Mouse (Mus musculus) frontal cortex, postnatal 25 days (tissue): ENCODE data around the gene Dap3.
"Not testable (repeated sequence)": the region's sequence is repeated elsewhere in the genome, so short reads cannot be mapped to it uniquely, and the experiment has no call there.

Experiments used
- DNase-seq, 2 experiments: peaks; one replicate each; pipeline ENCODE4 v3.0.0; 2022; ENCODE audit warnings: low spot score in 2 of 2

The Dap3 gene

DNA sequence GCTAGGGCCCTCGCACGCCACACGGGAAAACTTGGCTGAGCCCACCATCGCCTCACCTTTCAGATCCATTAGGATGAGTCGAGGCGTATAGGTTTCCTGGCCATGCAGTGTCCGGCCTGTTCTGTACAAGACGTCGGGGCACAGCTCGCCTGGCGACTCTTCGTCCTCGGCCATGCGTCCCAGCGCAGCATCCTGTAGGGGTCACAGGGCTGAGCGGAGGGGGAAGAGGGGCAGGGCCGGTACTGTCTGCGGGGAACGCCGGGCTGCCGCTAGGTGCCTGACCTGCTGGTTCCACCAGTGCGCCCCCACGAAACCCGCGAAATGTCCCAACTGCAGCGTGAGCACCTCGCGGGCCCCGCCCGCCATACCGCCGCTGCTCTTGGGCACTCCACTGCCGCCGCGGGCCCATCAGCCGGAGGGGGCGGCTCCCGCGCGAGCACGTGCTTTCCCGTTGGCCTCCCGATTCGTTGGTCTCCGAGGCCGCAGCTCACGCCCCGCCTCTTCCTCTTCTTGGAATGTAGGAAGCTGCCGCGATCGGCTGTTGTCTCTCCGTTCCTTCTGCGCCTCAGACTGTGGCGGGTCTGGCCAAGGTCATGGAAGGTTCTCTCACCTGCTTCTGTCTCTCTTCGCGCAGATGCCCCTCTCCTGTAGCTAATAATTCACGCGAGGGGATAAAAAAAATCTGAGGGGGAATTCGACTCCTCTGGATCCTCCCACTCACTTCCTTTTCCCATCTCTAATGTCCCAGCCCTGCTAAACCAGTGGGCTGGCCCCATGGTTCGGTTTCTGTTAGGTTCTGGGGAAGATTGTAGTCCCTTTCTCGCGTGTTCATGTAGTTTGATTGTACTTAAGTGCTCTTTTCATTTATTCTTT is 37.2 kb downstream of the Dap3 start, which contains the start of gene Msto1:
Gene Msto1 (minus strand): TSS at position 489 of the 873 bp plus-strand sequence.
- peak; percentile 81 to 85 for DNase-seq

- DNase-seq = no peak
Observed at GRCm38 (mm10) chr3:88912585-88912984, 38.4 kb downstream of the Dap3 start.

- DNase-seq = no peak
Observed at GRCm38 (mm10) chr3:88906393-88907159, 44.4 kb downstream of the Dap3 start.

- DNase-seq = no peak
Observed at GRCm38 (mm10) chr3:88905741-88906140, 45.2 kb downstream of the Dap3 start.

DNA sequence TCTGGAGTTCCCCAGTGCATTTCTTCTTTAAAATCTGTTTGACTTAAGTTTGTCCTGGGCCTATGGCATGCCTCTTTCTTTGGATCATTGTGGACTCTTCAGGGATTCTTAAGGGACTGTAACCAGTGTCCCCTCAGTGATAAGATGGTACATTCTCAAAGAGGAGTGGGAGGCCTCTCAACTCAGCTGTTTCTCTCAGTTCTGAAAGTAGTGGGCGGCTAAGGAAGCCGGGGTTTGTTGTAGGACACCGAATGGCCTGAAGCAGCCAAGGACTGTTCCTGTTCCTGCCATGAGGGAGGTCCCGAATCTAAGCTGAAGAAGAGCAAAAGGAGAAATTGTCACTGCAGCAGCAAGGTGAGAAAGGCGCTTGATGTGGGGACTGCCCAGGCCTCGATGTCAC is 45.8 kb downstream of the Dap3 start:
- no peak for DNase-seq

- DNase-seq = no peak
Observed at GRCm38 (mm10) chr3:88904803-88905202, 46.2 kb downstream of the Dap3 start.

GRCm38 (mm10) chr3:88893011-88893410 is 58.0 kb downstream of the Dap3 start:
- not testable (repeated sequence) for DNase-seq

DNA sequence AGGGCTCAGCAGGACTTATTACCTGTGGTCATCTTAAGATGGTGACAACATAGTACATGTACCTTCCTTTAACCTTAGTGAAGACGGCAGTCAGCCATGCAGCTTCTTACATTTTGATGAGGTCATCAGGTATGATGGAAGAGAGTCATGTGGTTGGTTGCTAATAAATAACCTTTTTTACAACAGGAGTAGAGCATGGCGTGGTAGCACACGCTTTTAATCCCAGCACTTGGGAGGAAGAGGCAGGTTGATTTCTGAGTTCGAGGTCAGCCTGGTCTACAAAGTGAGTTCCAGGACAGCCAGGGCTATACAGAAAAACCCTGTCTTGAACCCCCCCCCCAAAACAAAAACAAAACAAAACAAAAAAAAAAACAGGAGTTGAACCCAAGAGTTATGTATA is 68.4 kb downstream of the Dap3 start:
- DNase-seq = not testable (repeated sequence)
